Mouse (Mus musculus) hindbrain, embryonic 13.5 days (tissue): ENCODE measurements around the gene Notch1. TPM values are rescaled to one million over a fixed set of nuclear protein-coding genes. Genes with fewer than 3 reads are reported as not detected.

ENCODE experiments used
- ATAC-seq: fragments of 200-750 bp; cut with Nextera tagmentation; 2 replicates; pipeline ENCODE4 v1.8.0; 2017; ENCODE audit warnings: moderate TSS enrichment; ENCODE audit not compliant: low FRiP score
- H3K27ac ChIP-seq: fragments of 300-500 bp; sonication (generic); 2 replicates; pipeline ENCODE4 v1.5.1; 2015; ENCODE audit warnings: inconsistent platforms, mild to moderate bottlenecking, moderate library complexity
- H3K27me3 ChIP-seq: fragments of 300-500 bp; sonication (generic); 2 replicates; pipeline ENCODE4 v1.6.1; 2015; ENCODE audit warnings: mild to moderate bottlenecking, inconsistent platforms
- H3K36me3 ChIP-seq: fragments of 300-500 bp; sonication (generic); 2 replicates; pipeline ENCODE4 v1.6.1; 2015; ENCODE audit warnings: mild to moderate bottlenecking, inconsistent platforms
- H3K4me1 ChIP-seq: fragments of 300-500 bp; sonication (generic); replicated peaks from 2 replicates; pipeline ENCODE4 v1.6.1; 2015; ENCODE audit warnings: inconsistent platforms
- H3K4me2 ChIP-seq: fragments of 300-500 bp; sonication (generic); 2 replicates; pipeline ENCODE4 v1.6.1; 2015; ENCODE audit warnings: inconsistent platforms, mild to moderate bottlenecking, moderate library complexity
- H3K4me3 ChIP-seq: fragments of 300-500 bp; sonication (generic); 2 replicates; pipeline ENCODE4 v1.5.1; 2015; ENCODE audit warnings: mild to moderate bottlenecking, inconsistent platforms
- H3K9ac ChIP-seq: fragments of 300-500 bp; sonication (generic); 2 replicates; pipeline ENCODE4 v1.6.1; 2015; ENCODE audit warnings: mild to moderate bottlenecking, inconsistent platforms
- H3K9me3 ChIP-seq: fragments of 300-500 bp; sonication (generic); 2 replicates; pipeline ENCODE4 v1.6.1; 2016; ENCODE audit warnings: inconsistent platforms
- WGBS: fragments of 180-500 bp; shearing (Covaris S2); methylation state at CpG from one replicate; pipeline ENCODE4 v1.1.7; 2015; 5-methylcytosine and 5-hydroxymethylcytosine counted together
- polyA plus RNA-seq: library from polyadenylated mRNA; unstranded; fragments of >200 nt; fragmentation: Nextera tagmentation; extraction: Ambion mirVana; gene quantifications from 2 replicates; pipeline ENCODE4 v1.2.1, GENCODE M21; 2015

The Notch1 gene
- polyA plus RNA-seq, 1 experiment from 2014 or later, result 19.2 TPM

DNA sequence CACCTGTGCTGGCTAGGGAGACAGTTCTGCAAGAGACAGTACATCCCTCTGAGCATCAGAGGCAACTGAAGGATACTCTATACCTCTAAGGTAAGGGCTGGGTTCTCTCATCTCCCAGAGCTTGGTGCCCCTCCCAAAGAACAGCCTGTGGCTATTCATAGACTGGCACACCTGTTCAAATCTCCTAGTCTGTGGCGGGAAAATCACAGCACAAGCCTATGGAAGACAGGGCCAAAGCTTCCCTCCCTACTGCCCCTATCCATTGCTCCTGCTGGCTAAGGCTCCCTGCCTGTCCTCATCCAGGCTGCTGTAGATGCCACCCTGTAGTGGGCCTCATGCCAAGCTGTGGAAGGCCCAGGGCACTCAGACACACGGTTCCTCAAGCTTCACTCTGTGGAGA, 20.8 kb downstream of the Notch1 start:
- Histone ChIP-seq H3K27ac (peak overlapping the region; percentile 56), H3K27me3 (no peaks in the 10 kb centered on the region), H3K36me3 (no peaks in the 10 kb centered on the region), H3K9me3 (no peaks in the 10 kb centered on the region), H3K9ac (no peak overlapping the region), H3K4me1 (peaks cover 99% of the 10 kb centered on the region), H3K4me2 (peak overlapping the region; percentile 37; the same call in 1 of the 2 replicates), H3K4me3 (no peak overlapping the region)
- 73% methylated on average over 2 of the region's 2 CpGs for WGBS
- no peak for ATAC-seq

DNA sequence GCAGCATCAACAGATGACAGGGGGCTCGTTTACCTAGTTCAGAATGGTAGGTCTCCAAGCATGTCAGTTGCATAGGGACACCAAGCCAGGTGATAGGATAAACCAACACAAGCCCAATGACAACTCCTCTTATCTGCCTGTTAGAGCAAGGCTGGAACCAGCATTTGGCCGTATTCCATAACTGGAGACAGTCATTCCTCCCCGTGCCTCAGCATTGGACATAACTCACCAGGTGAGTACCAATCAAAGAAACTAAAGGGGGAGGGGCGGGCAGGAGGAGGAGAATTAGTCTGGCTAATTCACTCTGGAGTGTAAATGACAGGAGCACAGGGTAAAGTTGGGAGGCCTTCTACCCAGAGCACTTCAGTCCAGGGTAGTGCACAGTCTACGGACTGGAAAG, 21.5 kb downstream of the Notch1 start:
- WGBS, result 75% methylated on average over 5 of the region's 5 CpGs
- Histone ChIP-seq H3K4me1 (peaks cover 99% of the 10 kb centered on the region), H3K27ac (peak overlapping the region; percentile 90), H3K9ac (no peak overlapping the region), H3K27me3 (no peaks in the 10 kb centered on the region), H3K9me3 (no peaks in the 10 kb centered on the region), H3K4me3 (no peak overlapping the region), H3K4me2 (peak overlapping the region; percentile 37), H3K36me3 (no peaks in the 10 kb centered on the region)
- no peak for ATAC-seq

DNA sequence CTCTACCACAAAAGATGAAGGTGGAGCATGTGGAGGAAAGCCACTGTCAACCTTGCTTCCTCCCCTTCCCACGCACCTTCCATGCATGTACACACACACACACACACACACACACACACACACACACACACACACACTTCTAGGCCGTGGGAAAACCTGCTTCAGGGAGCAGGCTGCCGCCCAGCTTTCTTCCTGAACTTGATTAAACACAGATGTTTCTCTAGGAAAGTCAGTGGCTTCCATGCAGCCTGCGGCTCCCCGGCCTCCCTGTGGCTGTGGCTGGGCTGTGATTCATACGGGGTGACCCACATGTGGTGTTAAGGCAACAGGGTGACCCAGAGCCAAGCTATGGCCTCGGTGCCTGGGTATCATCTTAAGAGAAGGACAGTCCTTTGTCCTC, 22.1 kb downstream of the Notch1 start:
- Histone ChIP-seq H3K4me2 (peak overlapping the region; percentile 37), H3K9ac (no peak overlapping the region)
- WGBS, result 39% methylated on average over 6 of the region's 7 CpGs

DNA sequence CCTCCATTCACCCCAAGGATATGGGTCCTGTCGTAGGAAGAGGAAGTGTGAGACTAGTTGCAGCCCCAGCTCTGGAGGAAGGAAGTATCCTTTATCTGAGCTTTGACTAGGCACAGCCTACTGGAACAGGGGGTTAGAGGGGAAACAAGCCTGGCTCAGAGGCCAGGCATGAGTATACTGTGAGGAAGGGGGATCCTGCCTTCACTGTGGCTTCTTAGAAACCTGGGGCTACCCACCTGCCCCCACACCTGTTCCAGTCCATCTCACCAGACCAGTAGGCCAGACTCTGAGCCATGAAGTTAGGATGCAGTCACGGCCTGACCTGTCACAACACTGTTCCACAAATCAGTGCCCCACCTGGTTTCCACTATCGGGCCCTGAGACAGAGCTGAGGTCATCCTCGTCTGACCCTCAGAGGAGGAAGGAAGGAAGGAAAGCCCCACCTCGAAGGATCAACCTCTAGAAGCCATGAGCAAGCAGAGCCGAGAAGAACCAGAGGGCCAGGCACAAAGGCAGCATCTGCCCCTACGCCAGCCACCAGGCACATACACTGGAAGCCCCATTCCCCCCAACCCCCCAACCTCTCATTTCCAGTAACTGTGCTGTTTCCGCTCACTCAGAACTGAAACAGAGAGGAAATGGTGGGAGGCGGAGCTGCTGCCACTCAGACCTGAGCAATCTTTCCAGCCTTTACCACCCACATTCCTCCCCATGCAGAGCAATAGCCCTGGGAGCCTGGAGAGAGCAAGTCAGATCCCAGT, 23.3 kb downstream of the Notch1 start:
- Histone ChIP-seq H3K4me2 (peak overlapping the region; percentile 37), H3K36me3 (no peaks in the 10 kb centered on the region), H3K9ac (peak overlapping the region; percentile 49), H3K4me3 (no peak overlapping the region), H3K4me1 (peaks cover 99% of the 10 kb centered on the region), H3K27ac (peak overlapping the region; percentile 90), H3K27me3 (no peaks in the 10 kb centered on the region), H3K9me3 (no peaks in the 10 kb centered on the region)
- WGBS, result 24% methylated on average over 9 of the region's 9 CpGs
- no peak for ATAC-seq

More for the DNA sequence above, 22.1 kb downstream of the Notch1 start:
- Histone ChIP-seq H3K4me1 (peaks cover 99% of the 10 kb centered on the region), H3K27me3 (no peaks in the 10 kb centered on the region), H3K9me3 (no peaks in the 10 kb centered on the region), H3K36me3 (no peaks in the 10 kb centered on the region), H3K27ac (peak overlapping the region; percentile 90), H3K4me3 (no peak overlapping the region)
- no peak for ATAC-seq

DNA sequence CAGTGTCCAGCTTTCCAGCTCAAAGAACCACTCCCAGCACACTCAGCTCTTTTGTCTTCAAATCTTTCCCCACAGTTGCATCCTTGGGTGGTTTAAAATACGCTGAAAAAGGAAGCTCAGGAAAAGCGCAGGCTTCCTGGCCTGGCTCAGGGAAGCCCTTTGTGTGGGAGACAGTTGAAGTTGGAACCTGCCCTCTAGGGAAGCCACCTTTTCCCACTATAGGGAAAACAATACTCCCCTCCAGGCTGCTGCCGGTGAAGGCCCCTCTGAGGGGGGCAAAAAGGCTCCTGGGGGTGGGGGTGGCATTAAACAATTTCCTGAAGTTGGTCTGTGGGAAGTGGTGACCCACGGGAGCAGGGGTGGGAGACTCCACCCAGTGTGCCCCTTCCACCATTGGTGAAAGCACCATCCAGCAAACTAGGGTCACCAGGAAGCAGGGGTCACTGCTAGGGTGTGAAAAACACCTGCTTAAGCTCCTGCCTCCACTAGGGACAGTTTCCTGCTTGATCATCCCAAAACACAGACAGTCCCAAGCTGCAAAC, 25.6 kb downstream of the Notch1 start:
- no peak overlapping the region for H3K4me3 ChIP-seq
- no peaks in the 10 kb centered on the region for H3K27me3 ChIP-seq
- H3K9ac ChIP-seq, result peak overlapping the region; percentile 43
- no peaks in the 10 kb centered on the region for H3K36me3 ChIP-seq
- 20% methylated on average over 4 of the region's 4 CpGs for WGBS
- peak overlapping the region; percentile 21; the same call in 1 of the 2 replicates for H3K4me2 ChIP-seq
- peak overlapping the region; percentile 90 for H3K27ac ChIP-seq
- H3K4me1 ChIP-seq, result peaks cover 99% of the 10 kb centered on the region
- ATAC-seq, result no peak
- H3K9me3 ChIP-seq, result no peaks in the 10 kb centered on the region

DNA sequence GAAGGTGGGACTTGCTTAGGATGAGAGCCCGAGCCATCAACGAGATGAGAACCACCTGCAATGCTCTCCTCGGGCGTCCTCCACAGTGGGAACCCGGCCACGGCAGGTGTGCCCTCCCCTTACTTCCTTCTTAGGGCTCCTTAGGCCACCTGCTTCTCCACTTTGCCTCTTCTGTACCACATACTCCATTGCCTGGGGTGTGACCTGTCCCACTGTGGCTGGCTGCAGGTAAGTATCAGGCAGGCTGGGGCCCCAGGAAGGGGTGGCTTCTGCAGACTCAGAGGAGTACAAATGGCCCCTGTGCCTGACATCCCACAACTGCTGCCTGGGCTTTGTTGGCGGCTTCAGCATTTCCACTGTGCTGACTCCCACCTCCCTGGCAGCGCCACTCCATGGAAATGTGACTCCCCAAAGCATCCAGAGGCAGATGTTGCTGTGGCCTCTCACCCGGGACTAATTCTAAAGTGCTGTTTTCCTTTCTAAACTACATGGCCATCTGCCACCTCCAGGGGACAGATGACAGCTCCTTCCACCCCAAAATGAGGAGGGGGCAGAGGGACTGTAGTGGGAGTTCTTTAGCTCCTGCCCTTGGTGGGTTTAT, 27.8 kb downstream of the Notch1 start:
- H3K9me3 ChIP-seq, result no peaks in the 10 kb centered on the region
- no peak for ATAC-seq

DNA sequence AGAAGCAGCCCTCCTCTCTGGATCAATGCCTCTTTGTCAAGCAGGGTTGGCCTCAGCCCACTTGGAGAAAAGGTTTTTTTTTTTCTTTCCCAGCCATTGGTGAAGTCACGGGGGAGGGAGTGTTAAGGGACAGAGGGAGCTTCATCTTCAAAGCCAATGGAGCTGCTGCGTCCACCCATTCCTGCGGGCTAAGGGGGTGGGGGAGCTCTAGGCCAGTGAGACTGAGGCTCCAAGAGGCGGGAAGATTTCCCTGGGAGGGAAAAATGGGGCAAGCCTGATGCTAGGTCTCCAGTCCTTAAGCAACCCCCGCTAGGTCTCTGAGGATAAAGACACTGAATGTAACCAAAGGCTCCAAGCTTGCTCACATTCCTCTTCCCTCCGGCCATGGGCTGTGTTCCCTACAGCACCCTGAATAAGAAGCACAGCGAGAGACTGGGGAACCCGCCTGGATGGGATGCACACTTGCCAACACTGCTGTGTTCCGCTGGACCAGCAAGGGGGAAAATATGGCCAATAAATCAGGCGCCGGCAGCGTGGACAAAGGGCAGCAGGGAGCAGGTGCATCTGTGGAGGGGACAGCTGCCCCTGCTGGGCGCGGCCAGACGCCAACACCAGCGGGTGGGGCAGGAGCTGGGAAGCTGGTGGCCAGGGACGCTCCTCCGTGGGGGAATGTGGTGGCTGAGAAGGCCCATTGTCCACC, 29.0 kb downstream of the Notch1 start:
- H3K27me3 ChIP-seq, result no peaks in the 10 kb centered on the region
- 0 out of 2 replicates have a peak, but pooled peaks cover 3% of the 10 kb centered on the region for H3K36me3 ChIP-seq
- H3K9ac ChIP-seq, result peak overlapping the region; percentile 60; the same call in 1 of the 2 replicates
- H3K27ac ChIP-seq, result peak overlapping the region; percentile 90
- 4% methylated on average over 18 of the region's 18 CpGs for WGBS
- peaks cover 100% of the 10 kb centered on the region for H3K4me1 ChIP-seq
- peak; percentile 54 for ATAC-seq
- H3K4me2 ChIP-seq, result peak overlapping the region; percentile 45
- H3K4me3 ChIP-seq, result no peak overlapping the region
- no peaks in the 10 kb centered on the region for H3K9me3 ChIP-seq

More for the DNA sequence above, 27.8 kb downstream of the Notch1 start:
- Histone ChIP-seq H3K4me2 (peak overlapping the region; percentile 45), H3K9ac (peak overlapping the region; percentile 2; the same call in 1 of the 2 replicates), H3K27me3 (no peaks in the 10 kb centered on the region), H3K36me3 (0 out of 2 replicates have a peak, but pooled peaks cover 3% of the 10 kb centered on the region), H3K4me3 (no peak overlapping the region), H3K27ac (peak overlapping the region; percentile 90), H3K4me1 (peaks cover 100% of the 10 kb centered on the region)
- 46% methylated on average over 9 of the region's 9 CpGs for WGBS

DNA sequence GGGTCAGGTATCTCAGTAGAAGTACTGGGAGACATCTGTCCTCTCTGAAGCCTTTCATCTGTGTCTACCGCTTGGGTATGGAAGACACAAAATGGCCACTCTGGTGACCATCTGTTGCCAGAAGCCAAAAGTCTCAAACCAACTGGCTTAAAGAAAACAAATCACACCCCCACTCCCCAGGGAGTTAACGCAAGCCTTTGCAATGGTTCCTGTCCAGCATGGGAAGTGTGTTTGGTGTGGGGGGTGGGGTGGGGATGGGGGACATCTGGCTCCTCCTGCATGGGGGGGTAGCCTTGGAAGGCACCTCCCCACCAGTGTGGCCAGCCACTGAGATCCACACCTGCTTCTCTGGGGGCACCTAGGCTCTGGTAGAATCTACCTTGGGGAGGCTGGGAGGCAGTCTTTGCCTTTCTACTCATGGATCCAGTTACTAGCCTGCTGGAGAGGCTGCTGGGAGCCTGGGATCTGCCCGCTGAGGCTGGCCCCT, 29.6 kb downstream of the Notch1 start:
- no peaks in the 10 kb centered on the region for H3K9me3 ChIP-seq
- peak overlapping the region; percentile 60; the same call in 1 of the 2 replicates for H3K9ac ChIP-seq
- H3K36me3 ChIP-seq, result 0 out of 2 replicates have a peak, but pooled peaks cover 3% of the 10 kb centered on the region
- no peaks in the 10 kb centered on the region for H3K27me3 ChIP-seq
- H3K4me1 ChIP-seq, result peaks cover 100% of the 10 kb centered on the region
- WGBS, result 7% methylated on average over 3 of the region's 3 CpGs
- H3K27ac ChIP-seq, result peak overlapping the region; percentile 90
- ATAC-seq, result peak; percentile 9; the same call in 1 of the 2 replicates
- H3K4me2 ChIP-seq, result peak overlapping the region; percentile 45
- no peak overlapping the region; the same call in 1 of the 2 replicates for H3K4me3 ChIP-seq

DNA sequence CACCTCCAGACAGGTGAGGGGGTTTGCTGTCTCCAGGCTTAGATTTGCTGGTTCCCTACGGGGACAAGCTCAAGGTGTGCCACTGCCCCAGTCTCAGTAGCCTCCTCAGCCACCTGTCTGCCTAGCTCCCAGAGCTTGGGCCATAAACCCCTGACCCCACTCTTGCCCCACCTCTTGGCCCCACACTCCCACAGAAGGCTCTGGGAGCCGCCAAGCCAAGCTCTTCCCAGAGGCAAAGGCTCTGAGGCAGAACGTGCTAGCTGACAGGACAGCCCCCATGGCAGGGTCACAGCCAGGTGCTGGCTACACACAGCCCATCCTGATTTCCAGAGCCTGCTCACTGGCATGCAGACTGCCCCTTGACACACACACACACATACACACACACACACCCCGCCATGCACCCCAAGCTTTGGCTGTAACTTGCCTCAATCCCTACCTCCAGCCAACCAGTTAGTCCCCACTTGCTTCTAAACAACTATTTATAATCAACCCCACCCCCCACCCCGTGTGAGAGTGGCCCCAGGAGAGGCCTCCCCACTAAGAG, 30.1 kb downstream of the Notch1 start:
- WGBS, result 10% methylated on average over 5 of the region's 5 CpGs
- Histone ChIP-seq H3K4me3 (no peak overlapping the region; the same call in 1 of the 2 replicates), H3K9me3 (no peaks in the 10 kb centered on the region)

DNA sequence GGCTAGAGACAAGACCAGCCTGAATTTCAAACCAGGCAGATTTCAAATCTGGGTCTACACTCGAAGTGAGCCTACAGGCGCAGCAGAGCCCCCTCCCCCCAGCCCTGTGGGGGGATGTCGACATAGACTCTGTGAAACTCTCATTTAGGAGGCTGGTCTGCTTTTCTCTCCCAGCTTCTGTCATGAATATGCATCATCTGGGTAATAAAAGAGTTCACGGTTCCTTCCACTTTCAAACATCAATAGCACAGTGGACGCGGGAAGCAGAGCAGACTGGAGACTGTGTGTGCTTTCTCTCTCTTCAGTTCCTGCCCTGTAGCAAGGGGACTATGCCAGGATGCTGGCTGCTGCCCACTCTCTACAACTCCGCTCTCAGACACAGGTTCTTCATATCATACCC, 30.8 kb downstream of the Notch1 start:
- peak overlapping the region; percentile 90 for H3K27ac ChIP-seq
- peaks cover 10% of the 10 kb centered on the region for H3K36me3 ChIP-seq
- 9% methylated on average over 7 of the region's 7 CpGs for WGBS
- H3K27me3 ChIP-seq, result no peaks in the 10 kb centered on the region
- peaks cover 98% of the 10 kb centered on the region for H3K4me1 ChIP-seq
- H3K9me3 ChIP-seq, result no peaks in the 10 kb centered on the region
- H3K9ac ChIP-seq, result peak overlapping the region; percentile 60; the same call in 1 of the 2 replicates
- H3K4me3 ChIP-seq, result no peak overlapping the region
- ATAC-seq, result peak; percentile 50
- peak overlapping the region; percentile 45 for H3K4me2 ChIP-seq

More for the DNA sequence above, 30.1 kb downstream of the Notch1 start:
- Histone ChIP-seq H3K27me3 (no peaks in the 10 kb centered on the region), H3K36me3 (peaks cover 3% of the 10 kb centered on the region; the same call in 1 of the 2 replicates), H3K4me1 (peaks cover 99% of the 10 kb centered on the region), H3K4me2 (peak overlapping the region; percentile 45), H3K9ac (peak overlapping the region; percentile 60), H3K27ac (peak overlapping the region; percentile 90)
- ATAC-seq, result no peak

DNA sequence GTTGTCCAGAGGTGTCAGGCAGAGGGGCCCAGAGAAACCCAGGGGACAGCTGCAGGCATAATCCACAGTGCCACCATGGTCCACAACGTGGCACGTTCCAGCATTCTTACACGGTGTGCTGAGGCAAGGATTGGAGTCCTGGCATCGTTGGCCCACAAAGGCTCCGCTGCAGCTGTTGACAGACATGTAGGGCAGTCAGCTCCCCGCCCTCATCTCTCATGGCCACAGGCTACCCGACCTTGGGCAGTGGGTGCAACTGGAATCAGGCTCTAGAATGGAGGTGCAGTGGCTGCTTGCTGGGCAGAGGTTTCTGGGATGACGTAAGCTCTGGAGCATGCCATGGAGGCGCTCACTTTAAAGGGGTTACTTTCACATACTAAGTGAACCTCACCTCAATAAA, 31.2 kb downstream of the Notch1 start:
- H3K9ac ChIP-seq, result peak overlapping the region; percentile 60; the same call in 1 of the 2 replicates

More for the DNA sequence above, 31.2 kb downstream of the Notch1 start:
- no peak overlapping the region for H3K4me3 ChIP-seq
- H3K4me2 ChIP-seq, result peak overlapping the region; percentile 45
- peak overlapping the region; percentile 90 for H3K27ac ChIP-seq
- no peaks in the 10 kb centered on the region for H3K27me3 ChIP-seq
- H3K36me3 ChIP-seq, result peaks cover 12% of the 10 kb centered on the region
- no peaks in the 10 kb centered on the region for H3K9me3 ChIP-seq
- WGBS, result 37% methylated on average over 9 of the region's 9 CpGs
- peaks cover 97% of the 10 kb centered on the region for H3K4me1 ChIP-seq
- ATAC-seq, result no peak; the same call in 1 of the 2 replicates
